Mouse (Mus musculus): ENCODE measurements around the gene Cox4i2.

- TF ChIP-seq CTCF (IDR thresholded peaks at IDR 0.05; ENCODE audit: low read depth) (no peak), EP300 (IDR thresholded peaks at IDR 0.05; ENCODE audit: low read depth) (no peak)
Observed at GRCm38 (mm10) chr2:152814213-152814874, 60.4 kb downstream of the Cox4i2 start.
